Mouse (Mus musculus) right cerebral cortex, postnatal 36 days (tissue): ENCODE data around the gene Ddn.

ENCODE experiments used
- DNase-seq, 2 experiments: peaks; one replicate each; pipeline ENCODE4 v3.0.0; 2022; ENCODE audit warnings: low spot score in 2 of 2, mixed read lengths in 1 of 2

Ddn gene

DNA sequence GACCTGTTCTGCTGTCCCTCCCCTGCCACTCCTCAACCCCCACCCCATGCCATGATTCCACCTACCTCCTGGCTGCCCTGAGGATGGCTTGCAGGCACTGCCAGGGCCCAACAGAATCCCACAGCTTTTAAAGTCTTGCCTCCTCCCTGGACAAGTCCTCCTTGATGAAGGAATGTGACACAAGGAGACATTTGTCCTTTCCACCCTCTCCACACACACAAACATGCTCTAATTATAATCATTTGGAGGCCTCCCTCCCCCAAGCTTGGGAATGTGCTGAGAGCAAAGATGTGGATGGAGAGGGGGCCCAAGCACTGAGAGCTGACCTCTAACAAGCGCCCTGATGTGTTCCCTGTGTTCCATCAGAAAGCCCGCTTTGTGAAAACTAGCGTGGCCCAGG, at the start of gene Ddn:
TSS of gene Ddn (minus strand) at position 101 of the 400 bp plus-strand sequence.
- no peak for DNase-seq

DNA sequence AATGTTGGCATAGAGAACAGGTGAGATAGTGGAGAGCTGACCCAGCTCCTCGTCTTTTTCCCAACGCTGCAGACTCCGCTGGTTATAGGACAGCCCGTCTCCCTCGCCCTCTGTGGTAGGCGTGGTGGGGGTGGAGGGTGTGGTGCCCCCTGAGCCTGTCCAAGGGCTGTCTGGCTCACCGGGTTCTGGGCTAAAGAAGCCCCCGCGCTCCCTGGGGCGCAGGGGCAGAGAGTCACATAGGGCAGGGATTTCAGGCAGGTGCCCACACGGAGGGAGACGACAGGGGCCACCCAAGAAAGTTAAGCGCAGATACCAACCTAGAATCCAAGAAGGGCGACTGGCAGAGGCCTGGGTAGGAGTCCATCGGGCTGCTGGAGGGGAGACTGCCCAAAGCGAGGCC, 44.9 kb upstream of the Ddn start:
- no peak for DNase-seq

DNA sequence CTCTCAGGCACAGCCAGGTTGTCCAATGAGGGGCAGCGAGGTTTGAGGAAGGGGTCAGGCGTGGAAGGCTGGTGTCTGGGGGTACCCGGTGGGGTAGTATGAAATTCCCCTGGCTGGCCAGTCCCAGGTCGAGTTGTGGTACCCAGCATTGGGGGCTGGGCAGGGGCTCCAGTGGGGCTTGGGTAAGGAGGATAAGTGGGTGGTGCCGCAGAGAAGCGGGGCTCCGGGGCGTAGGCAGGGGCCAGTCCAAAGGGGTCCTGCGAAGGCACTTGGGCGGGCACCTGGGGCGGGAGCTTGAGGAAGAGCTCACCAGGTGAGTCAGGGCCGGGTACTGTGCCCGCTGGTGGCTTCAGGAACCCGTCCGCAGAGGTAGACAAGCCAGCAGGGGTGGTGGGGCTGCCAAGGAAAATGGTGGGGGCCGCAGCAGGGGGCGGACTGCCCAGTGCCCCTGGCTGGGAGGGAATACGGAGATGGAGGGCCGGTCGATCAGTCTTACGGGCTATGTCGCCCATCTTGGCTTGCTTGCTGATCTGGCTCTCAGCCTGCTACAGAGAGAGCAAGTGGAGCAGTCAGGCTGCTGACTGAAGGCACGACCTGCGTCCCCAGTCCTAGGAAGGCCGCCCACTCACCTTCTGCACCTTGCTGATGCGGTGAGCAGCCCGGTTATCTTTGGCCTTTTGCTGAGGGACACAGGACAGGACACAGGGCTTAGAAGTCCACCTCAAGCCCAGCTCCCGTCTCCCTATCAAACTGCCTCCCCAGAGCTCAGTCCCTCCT, 44.1 kb upstream of the Ddn start:
- DNase-seq: no peak

DNA sequence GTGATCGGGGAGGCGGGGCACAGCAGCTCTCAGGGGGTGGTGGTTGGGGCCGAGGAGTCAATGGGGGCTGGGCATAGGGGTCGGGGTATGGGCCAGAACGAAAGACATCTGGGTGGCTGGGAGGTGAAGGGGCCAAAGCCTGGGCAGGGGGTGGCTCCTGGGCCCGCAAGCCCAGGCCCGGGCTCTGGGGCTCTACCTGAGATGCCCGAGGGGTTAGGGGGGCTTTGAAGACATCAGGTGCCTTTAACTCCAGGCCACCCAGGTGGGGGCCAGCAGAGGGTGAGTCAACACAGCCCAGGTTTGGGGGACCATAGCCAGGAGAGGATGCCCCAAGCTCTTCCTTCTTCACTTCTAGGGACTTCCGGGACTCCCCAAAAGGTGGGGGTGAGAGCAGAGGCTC, 43.4 kb upstream of the Ddn start:
- DNase-seq: no peak

DNA sequence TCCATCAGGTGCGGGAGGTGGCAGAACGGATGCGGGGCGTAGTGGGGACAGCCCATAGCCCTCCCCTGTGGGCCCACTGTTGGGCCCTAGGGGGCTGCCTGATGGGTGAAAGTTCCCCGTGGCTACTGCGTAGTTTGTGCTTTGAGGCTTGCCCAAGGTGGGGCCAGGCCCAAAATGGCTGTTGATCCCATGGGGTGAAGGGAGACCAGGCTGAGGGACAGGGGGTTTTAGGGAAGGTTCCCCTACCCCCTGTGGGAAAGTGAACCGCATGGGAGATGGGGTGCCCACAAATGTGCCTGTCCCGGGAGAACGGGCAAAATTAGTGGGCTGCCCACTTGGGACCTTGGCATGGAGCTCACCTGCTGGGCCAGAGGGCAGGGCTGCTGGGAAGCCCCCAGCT, 42.8 kb upstream of the Ddn start:
- DNase-seq: no peak

DNA sequence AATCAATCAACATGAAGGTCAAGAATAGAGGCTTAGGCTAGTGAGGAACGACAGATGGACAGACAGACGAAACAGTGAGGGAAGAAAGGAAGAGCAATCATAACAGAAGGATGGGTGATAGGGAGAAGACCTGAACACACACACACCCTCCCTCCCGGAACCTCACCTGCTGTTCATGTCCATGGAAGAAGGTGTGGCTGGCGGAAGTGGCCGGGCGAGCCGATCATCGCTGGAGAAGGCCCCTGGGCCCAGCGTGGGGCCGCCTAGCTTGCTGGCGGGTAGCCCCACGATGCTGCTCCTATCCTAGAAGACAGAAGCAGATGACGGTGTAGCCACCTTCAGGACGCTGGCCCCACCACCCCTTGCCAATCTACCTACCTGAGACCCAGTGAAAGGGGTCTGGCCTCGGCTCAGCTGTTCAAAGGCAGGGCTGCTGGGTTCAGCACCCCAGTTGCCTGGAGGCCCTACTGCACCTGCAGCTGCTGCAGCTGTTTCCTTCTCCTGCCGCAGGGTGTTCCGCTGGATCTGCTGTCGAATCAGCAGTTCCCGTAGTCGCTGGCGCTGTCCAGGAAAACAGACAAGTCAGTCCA, 42.0 kb upstream of the Ddn start:
- no peak for DNase-seq

DNA sequence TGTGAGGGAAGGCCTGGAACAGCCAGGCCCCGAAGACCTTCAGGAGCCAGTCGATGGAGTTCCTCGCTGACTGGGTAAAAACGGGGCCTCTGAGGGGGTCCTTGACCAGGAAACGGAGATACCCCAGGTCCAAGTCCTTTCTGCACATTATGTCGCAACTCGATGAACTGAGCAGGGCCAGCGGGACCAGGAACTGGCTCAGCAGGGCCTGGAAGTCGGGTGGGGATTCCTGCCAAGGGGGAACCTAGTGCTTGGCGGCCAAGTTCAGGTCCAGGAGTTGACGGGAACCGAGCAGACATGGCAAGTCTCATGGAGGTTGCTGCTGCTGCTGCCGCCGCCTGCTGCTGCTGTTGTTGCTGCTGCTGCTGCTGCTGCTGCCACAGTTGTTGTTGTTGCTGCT, 41.4 kb upstream of the Ddn start:
- no peak for DNase-seq

DNA sequence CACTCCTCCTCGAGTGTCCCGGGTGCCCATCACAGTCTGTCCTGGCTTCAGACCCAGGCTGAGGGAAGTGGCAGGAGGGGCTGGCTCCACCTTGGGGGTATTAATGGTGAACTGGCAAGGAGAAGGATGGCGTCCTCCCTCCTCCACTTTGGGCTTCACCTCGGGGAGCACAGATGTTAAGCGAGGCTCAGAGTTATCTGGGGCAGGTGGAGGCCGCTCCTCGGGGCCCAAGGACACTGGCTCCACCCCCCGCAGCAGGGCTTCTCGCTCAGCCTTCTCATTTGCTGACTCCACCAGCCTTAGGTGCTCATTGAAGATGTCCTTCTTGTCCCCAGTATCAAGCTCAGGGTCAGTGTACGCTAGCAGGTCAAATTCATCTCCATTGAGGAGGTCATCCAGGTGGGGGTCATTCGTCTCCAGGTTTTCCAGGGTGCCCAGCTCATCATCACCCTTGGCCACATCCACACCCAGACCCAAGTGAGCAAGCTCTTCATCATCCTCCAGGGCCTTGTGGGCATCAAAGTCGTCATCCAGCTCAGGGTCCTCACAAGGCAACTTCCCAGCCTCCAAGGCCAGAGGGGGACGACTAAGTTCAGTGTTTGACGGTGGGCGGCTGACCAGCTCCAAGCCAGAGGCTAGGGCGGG, 40.8 kb upstream of the Ddn start:
- DNase-seq: no peak

DNA sequence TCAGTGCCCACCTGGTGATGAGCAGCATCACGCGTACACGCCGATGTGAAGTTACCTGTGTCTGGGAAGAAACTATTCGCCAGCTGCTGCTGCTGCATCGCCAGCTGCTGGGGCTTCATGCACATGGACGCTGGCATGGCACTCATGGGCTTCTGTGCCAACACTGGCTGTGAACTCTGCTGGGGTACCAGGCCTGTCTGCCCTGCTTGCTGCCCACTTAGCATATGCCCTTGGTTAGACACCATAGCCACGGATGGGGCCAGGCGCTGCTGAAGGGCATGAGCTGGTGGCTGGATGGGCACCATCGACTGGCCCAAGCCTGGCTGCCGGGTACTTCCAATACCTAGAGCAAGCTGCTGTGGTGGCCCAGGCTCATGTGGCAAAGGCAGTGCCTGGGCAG, 39.9 kb upstream of the Ddn start:
- no peak for DNase-seq

DNA sequence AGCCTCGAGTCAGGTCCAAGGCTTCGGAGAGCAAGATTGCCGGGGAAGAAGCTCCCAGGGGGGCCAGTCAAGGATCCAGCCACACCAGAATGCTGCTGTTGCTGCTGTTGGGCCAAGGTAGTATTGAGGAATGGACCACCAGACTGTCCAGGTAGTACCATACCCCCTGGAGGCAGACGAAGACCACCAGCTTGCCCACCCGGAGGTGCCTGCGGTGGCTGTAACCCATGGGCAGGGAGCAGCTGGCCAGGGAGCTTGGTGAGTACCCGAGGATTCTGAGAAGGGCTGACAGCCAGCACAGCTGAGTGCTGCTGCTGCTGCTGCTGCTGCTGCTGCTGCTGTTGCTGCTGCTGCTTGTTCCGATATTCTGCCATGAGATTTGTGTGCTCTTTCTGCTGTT, 36.9 kb upstream of the Ddn start:
- DNase-seq: no peak

DNA sequence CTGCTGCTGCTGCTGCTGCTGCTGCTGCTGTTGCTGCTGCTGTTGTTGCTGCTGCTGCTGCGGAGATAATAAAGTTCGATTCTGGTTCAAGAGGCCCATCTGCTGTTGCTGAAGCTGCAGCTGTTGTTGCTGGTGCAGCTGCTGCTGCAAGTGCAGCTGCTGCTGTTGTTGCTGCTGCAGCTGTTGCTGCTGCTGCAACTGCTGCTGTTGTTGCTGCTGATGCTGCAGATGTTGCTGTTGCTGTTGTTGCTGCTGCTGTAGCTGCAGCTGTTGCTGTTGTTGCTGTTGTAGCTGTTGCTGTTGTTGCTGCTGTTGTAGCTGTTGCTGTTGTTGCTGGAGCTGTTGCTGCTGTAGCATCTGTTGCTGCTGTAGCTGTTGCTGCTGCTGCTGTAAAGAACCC, 35.9 kb upstream of the Ddn start:
- DNase-seq: no peak

DNA sequence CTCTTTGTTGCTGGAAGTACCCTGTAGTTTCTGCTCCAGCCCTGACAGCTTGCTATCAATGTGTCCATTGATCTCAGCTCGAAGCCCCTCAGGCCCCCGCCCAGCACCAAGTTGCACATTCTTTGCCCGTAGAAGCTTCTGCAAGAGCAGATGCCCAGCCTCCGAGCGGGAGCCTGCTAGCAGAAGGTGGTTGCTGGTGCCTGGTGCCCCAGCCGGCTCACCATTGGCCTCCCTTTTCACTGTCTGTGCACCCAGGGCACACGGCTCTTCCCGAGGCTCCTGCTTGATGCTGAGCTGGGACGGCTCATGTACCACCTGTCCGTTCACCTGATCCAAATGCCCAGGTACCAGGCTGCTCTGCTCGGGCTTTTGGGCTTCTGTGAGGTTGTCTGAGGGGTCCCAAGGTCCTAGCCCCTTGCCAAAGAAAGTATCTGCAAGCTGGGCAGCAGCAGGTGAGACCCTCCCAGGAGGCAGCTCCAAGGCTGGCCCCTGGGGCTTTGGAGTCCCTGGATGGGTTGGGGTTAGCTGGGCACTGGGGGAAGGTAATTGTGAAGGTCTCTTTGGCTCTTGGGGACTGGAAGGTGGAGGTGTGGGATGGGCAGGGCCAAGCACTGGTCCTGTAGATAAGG, 34.4 kb upstream of the Ddn start:
- DNase-seq: no peak

DNA sequence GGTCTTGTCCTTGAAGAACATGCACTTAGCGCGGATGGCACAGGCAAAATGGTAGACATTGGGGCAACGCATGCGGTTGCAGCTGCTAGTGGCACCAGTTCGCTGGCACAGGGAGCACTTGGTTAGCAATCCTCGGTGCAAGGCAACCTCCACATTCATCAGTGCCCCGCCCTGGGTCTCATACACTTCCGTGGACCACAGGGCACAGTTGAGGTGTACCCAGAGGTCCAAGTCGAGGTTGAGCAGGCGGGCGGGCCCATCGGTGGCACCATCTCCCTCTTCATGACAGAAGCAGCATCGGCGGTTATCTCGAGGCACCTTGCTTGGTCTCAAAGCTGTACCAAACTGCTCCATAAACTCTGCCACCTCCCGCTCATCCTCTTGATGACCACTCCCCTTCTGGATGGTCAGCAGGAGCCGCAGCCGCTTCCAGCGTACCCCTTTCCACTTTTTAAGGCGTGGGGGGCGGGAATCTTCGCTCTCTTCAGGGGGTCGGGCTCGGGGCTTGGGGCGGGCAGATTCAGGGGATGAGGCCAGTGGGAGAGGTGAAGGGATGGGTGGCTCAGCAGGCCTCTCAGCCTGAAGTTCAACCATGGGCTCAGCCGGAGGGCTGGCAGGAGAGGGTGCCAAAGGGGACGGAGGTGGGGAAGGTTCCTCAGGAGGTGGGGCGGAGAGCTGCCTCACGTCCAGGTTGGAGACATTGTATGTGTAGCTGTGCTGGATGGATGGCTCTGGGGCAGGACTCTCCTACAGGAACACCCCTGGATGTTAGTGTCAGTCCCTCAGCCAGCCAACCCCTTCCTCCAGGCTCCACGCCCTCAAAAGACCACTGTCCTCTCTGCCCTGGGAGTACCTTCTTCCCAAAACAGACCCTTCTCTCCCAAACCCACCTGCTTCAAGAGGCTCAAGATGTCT, 30.6 kb upstream of the Ddn start:
- no peak for DNase-seq

DNA sequence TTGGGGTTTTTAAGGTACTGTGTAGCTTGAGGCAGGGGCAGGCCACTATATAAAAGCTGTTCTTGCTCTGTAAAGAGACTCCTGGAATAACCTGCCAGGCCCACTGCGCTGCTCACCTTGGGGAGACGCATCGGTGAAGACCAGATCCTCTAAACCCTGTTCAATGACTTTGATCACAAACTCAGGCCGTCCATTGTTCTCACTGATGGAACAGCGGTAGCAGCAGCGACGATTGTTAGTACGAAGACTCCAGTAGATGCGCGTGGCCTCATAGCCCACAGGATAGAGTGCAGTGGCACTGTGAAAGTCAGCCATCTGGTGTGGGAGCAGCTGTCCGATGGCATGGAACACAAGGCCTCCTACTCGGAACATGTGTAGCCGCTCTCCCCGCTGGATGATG, 29.9 kb upstream of the Ddn start:
- DNase-seq: no peak

DNA sequence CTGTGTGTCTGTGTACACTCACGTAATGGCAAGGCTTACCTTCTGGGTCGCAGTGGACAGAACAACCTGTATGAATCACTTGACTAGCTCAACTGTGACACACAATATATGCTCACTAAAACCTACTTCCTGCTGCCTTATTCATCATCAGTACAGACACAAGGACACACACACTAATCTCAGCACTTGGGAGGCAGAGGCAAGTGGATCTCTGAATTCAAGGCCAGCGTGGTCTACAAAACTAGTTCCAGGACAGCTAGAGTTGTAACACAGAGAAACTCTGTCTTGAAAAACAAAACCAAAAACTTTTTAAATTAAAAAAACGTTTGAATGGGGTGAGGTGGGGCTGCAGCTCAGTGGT, 28.4 kb upstream of the Ddn start:
- no peak for DNase-seq

DNA sequence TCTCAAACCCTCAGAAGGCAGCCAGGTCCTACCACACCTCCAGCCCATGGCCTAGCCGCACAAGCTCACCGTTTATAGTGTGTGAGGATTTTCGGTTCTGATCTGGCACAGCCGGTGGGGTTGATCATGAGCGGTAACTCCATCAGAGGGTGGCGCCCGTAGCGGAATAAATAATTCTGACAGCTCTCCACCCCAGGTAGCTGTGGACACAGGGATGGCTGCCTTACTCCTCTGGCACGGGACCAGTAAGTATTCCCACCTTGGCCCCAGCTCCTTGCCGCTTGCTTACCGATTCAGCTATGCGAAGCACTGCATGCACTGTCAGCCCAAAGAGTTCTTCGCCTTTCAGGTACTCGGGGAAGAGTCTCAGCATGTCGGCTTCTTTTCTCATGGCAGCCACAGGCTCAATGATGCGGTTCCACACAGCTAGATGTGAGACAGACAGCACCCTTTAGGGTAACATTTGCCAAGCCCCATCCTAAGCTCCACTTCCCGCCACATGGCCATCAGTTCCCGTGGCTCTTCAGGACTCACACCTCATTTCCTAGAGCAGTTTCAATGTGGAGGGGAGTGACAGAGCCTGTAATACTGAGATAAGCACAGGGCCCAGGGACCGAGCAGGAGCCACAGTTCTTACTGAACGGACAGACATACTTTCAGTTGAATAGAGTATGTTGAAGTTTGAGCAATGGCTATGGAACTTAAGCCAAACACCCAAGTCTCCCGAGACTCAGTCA, 27.9 kb upstream of the Ddn start:
- no peak for DNase-seq

DNA sequence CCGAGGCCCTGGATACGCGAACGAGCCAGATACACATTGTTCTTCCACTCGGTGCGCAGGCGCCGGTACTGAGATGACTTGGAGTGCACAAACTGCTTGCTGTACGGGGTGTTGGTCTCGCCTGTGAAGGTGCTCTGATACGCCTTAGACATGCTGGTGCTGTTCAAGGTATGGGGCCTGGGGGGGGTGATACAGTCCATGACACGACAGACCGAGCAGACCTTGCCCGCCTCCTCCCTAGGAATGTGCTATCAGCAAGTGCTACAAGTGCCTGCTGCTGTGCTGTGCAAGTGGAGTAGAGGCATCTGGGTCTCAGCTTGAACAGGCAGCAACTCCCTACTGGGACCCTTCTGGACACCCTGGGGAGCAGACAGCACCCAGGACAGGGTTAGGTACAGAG, 26.0 kb upstream of the Ddn start:
- no peak for DNase-seq

DNA sequence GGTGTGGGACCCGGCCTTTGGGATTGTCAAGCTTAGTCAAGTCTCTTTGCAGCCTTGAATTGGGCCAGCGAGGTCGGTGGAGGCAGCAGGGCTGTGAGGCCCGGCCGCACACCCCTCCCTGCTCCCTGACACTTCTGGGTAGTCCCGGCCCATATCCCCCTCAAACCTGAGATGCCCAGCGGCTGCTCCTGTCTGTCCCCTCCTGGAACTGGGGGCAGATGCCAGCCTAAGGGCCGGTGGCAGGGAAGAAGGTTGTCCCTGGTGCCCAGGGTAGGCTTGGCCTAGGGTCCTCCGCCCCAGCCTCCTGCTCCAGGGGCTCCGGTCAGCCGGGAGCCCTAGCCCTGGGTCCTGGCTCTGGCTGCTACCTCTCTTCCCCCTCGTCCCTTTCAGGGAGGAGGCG, 24.8 kb upstream of the Ddn start:
- no peak for DNase-seq

DNA sequence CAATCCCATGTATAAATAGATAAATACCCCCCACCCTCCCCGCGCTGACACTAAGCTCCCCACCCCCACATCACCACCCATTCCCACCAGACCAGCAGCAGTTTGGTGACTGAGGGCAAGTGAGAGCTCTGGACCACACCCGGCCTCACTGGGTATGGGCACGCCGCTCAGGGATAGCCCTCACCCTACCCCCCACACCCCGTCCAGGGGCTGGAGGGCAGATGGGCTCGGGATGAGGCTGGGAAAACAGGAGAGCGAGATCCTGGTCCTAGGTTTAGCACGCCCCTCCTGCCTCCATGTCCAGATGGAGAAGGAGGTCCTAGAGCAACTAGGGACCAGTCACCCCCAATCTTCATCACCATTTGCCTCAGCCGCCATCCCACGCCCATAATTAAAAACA, 24.0 kb upstream of the Ddn start:
- DNase-seq: no peak

DNA sequence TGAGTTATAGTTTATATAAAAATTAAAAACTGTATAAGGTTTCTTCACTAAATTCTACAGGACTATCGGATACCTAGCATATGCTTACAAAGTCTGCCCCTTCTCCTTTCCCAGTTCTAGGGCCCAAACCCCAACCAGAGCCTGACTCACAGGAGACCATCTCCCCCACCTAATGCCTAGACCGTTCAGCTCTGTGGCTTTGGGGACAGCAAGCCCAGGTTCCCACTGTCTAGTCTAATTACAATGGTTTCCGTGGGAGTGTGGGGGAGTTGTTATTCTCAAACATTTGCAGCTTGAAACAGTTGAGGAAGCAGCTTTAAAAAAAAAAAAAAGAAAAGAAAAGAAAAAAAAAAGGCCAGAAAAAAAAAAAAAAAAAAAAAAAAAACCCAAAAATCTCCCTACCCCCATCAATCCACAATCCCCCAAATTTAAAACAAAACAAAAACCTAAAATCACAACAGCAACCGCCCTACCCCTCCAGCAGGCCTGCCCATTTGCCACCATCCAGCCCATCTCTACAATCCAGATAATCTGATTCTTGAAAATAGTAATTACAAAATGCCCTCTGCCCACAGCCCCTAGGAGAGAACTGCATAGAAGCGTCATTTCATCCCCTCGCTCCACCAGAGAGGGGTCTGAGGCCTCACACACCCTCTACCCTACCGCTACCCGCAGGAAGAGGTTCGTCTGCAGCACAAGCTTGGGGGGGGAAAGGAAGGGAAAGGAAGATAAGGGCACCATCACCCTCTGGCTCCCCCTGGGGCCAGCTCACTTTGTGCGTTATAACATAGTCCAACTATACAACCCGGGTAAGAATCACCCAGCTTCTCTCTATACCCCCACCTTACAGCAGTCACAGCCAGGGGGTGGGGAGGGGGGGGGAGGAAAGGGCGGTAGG, 23.1 kb upstream of the Ddn start:
- no peak for DNase-seq
